Mouse (Mus musculus) thymus, postnatal 4 days (tissue): ENCODE results near the gene Klhdc10.

Experiments used
- DNase-seq: peaks from one replicate; pipeline ENCODE4 v3.0.0; 2021

Klhdc10 gene

GRCm38 (mm10) chr6:30403465-30403864, 1.8 kb downstream of the Klhdc10 start:
- peak; percentile 53 for DNase-seq

- no peak for DNase-seq
Measured at GRCm38 (mm10) chr6:30404671-30405070, 3.0 kb downstream of the Klhdc10 start.

DNA sequence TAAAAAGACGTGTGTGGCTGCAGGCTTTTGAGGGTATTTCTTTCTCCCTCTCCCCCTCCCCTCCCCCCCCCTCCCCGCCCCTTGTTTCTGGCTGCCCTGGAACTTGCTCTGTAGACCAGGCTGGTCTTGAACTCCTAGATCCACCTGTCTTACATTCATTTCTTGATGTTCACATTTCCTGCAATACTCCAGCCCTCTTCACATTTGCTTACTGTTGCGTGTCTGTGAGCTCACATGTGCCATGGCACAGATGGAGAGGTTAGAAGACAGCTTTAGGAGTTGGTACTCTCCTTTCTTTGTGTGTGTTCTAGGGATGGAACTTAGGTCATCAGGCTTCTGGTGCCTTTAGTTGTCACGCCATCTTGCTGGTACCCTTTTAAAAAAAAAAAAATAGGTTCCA, 6.6 kb downstream of the Klhdc10 start:
- DNase-seq, result no peak

DNA sequence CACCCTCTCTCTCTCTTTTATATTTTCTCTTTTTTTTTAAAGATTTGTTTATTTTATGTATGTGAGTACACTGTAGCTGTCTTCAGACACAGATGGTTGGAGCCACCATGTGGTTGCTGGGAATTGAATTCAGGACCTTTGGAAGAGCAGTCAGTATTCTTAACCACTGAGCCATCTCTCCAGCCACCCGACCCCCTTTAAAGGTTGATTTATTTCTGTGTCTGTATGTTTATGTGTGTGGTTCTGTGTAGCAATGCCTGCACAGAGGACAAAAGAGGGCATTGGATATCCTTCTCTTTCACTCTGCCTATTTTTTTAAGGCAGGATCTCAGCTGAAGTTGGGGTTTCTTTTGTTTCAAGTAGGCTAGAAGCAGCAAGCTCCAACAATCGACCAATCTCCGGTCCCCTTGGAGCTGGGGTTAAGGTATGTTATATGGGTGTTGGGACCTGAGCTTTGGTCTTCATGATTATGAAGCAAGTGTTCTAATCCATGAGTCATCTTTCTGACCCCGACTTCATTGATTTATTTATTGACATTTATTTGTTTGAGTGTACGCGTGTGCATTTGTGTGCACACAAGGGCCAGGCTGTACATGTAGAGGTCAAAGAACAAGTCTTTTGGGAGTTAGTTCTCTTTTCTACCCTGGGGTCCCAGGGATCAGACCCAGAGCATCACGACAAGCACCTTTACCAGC, 7.9 kb downstream of the Klhdc10 start:
- DNase-seq, result no peak

GRCm38 (mm10) chr6:30411311-30411710, 9.6 kb downstream of the Klhdc10 start:
- no peak for DNase-seq

DNA sequence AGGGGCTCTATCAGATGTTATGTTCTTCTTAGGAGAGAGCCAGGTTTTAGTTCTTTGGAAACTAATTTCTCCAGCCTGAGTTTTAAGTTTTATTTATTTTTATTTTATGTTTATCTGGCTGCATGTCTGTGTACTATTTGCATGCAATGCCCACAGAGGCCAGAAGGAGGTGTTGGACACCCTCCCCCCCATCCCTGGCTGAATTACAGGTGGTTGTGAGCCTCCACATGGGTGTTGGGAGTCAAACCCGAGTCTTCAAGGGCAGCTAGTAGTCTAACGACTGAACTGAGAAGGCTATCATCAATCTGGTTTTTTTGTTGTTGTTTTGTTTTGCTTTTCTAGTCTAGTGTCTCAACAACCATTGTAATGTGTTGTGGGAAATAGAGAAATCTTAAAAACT, 14.5 kb downstream of the Klhdc10 start:
- DNase-seq, result no peak

DNA sequence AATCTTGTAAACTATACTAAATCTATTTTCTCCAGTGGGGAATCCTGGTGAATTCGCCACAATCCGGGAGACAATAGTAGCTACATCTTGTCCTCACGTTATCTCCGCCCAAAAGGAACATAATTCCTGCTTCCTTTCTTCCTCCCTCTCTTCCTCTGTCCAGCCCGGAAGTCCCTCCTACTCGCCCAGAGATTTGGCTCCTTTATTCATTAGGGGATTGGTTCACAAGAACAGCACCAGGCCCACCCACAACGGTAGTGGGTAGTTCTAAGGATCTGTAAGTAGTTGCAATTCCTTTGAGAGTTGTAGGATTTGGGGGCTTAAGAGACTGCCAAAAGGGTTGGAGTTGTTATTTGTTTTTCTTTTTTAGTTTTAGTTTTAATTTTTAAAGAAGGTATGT, 15.1 kb downstream of the Klhdc10 start:
- no peak for DNase-seq

DNA sequence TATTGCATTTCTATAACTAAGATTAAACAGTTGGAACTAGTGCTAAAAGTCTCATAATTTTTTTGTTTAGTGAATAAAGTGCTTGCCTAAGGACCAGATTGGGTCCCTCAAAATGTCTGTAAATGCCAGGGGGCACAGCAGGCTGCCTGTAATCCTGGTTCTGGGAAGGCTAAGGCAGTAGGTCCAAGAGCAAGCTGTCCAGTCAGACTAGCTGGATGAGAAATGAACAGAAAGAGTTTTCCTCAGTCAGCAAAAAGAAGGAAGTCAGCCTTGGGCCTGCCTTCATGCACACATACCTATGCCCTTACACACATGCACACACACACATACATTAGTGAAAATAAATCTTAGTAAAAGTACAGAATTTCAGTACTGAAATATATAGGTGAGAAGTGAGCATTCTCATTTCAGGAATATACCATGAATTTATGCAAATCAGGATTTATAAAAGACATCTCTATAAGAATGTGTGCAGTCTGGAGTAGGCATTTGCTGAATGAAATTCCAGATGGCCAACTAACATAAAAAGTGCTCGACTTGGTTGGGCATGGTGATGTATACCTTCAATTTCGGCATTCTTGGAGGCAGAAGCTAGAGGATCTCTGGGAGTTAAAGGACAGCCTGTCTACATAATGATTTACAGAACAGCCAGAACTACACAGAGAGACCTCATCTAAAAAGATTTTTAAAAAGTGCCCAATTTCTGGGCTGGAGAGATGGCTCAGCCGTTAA, 31.0 kb downstream of the Klhdc10 start:
- no peak for DNase-seq

- no peak for DNase-seq
Measured at GRCm38 (mm10) chr6:30436476-30436875, 34.8 kb downstream of the Klhdc10 start.

- DNase-seq, result no peak
Measured at GRCm38 (mm10) chr6:30437054-30437453, 35.4 kb downstream of the Klhdc10 start.

- DNase-seq, result no peak
Measured at GRCm38 (mm10) chr6:30439576-30439975, 37.9 kb downstream of the Klhdc10 start.

DNA sequence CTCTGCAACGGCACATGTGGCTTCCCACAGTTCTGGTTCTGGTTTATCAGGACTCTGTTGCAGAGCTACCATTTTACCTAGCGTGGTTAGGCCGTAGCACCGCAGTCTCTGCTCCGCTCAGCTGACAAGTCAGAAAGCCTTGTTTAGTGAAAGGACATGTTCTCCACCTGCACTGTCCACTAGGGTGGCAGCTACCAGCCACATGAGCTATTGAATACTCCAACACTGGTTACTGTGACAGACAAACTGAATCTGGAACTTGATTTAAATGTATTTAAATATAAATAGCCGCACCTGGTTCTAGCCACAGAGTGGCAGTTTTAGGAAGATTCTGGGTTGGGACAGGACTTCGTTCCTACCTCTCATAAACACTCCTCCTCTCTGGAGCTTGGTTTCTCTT, 55.3 kb downstream of the Klhdc10 start:
- DNase-seq, result no peak

- DNase-seq, result no peak
Measured at GRCm38 (mm10) chr6:30458626-30459025, 57.0 kb downstream of the Klhdc10 start.

DNA sequence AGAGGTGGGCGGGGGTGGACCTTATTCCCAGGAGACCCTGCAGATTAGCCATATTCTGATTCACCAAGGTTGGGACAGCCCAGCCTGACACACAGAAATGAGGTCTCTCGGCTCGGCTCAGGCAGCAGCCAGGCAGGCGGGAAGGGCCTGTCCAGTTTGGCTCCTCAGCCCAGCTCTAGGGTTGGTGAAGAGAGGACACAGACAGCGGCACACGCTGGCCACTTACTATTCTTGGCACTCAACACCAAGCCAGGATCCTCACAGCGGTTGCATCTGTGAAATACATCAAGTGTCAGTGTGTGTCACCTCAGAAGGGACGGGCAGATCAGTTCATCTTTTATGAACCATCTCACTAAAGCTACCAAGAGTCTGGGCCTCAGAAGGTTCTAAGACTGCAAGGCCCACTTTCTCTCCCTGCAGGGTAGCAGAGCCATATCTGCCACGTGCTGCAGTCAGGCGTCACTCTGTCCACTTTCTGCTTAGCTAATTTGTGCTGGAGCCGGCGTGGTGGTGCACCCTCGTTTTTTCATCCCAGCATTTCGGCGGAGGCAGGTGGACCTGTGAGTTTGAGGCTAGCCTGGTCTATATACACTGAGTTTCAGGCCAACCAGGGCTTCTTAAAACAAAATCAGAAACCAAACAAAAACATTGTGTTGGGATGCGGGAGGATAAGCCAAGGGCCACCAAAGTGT, 57.5 kb downstream of the Klhdc10 start:
- no peak for DNase-seq

DNA sequence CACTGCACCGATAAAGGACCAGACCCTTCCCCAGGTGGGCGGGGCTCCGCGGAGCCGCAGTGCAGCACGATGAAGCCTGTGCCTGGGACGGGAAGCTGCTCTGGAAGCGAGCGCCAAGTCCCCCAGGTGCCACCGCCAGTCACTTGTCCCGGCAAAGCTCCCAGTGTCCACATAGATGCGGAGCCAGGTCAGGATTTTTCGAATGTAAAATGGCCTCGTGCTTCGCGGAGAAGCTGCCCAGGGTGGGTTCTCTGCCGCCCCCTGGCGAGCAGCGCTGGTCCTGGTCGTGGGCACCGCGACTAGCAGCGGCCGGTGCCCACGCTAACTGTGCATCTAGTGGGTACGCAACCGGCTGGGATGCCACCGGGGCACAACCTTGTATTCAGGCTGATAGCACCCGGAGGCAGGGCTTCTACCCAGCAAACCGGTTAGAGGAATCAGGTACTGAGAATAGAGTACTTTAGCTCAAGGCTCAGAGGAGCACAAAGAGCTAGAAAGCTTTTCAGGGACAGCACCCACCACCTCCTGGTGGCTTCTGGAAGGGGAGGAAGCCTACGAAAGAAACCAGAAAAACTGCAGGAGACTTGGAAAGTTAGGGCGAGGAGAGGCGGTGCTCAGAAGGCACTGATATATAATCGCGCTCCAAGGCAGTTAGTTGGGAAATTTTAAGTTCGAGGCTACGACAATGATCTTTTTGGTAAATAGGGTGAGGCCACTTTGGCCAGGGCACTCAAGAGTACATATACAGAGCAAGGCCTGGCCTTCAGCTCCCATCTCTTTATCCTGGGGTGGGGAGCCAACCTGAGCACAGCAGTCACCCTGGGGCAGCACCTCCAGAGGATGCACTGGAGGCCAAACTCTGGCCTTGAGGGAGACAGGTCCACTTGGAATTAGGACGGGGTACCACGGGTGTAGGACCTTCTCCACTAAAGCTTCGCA, 58.4 kb downstream of the Klhdc10 start:
- peak; percentile 94 for DNase-seq

GRCm38 (mm10) chr6:30460750-30461446, 59.2 kb downstream of the Klhdc10 start:
- peak; percentile 54 for DNase-seq

DNA sequence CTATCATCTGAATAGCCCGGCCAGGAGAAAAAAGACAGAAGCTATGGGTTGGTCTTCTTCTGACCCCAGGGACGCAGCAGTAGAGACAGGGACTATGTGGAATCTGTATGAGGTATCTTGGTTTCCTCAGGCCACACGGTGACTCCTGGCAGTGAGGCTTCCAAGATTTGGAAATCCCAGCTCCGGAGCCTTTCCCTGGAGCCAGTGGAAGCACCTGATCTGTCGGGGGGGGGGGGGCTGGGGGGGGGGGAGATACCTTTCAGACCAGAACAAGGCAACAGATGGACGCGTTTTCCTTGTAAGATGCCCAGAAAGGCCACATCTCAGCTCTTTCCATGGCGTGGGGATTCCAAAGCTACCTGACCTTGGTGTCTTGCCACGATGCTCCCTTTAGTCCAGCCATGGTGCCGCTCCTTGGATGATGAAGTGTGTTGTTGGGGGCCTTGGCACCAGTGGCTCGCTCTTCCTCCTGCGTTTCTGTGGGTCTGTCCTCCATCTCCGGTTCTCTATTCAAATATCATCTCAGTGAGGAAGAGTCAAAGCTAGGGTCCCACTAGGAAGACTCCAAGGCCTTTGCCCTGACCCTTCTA, 60.2 kb downstream of the Klhdc10 start:
- no peak for DNase-seq

DNA sequence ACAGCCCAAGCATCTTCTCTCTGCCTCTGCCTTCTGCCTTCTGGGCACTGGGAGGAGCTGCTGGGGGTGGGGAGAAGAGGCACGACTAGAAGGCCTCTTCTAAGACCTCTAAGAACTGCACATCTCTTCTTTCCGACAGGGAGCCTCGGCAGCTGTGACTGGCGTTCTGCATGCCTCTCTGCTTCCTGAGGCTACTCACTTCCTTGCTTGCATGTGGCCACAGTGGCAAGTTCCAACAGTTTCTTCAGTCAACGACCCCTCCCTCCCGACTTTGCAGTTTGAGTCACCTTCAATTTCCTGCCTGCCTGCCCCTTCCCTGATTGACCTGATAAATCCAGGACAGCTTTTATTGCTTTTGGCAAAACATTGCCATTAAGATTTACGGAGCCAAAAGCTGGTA, 61.2 kb downstream of the Klhdc10 start:
- peak; percentile 19 for DNase-seq

DNA sequence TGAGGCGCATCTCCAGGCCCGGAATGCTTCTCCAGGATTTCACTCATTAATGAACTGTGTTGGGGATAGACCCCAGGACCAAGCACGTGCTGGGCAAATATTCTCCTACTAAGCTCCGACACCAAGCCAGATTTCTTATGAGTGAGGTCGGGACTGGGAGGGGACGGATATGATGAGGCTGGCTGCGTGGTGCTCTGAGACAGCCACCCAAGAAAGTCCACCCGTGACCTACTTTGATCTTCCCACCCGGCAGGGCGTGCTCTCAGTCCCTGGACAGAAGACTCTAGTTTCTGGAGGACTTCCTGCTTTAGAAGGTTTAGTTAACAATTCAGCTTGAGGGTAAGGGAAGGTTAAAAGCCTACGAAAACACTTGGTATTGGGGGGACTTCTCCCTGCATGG, 63.9 kb downstream of the Klhdc10 start:
- no peak for DNase-seq

- no peak for DNase-seq
Measured at GRCm38 (mm10) chr6:30468058-30468457, 66.4 kb downstream of the Klhdc10 start.

- DNase-seq, result peak; percentile 58
Measured at GRCm38 (mm10) chr6:30468684-30469083, 67.0 kb downstream of the Klhdc10 start.

GRCm38 (mm10) chr6:30469370-30469769, 67.7 kb downstream of the Klhdc10 start:
- no peak for DNase-seq
